Mouse (Mus musculus) CD4-positive, CD25-positive, alpha-beta regulatory T cell, adult 2 months (primary cell): ENCODE measurements around the gene Gm28729.
A peak's percentile ranks its signal among the peaks of the same experiment; 100 is the strongest.
"Not testable (repeated sequence)": the region's sequence is repeated elsewhere in the genome, so short reads cannot be mapped to it uniquely, and the experiment has no call there.

Experiments used
- DNase-seq: peaks from one replicate; pipeline ENCODE4 v3.0.0-alpha.2; 2012; ENCODE audit warnings: low read depth, low spot score

The Gm28729 gene

GRCm38 (mm10) chr9:96521574-96521973 is 3.5 kb downstream of the Gm28729 start:
- DNase-seq = peak; percentile 19

- DNase-seq = peak; percentile 25
These were observed 7.6 kb downstream of the Gm28729 start for GRCm38 (mm10) chr9:96517429-96517828.

GRCm38 (mm10) chr9:96516806-96517205 is 8.3 kb downstream of the Gm28729 start:
- no peak for DNase-seq

- peak; percentile 49 for DNase-seq
These were observed 9.3 kb downstream of the Gm28729 start for GRCm38 (mm10) chr9:96515737-96516136.

GRCm38 (mm10) chr9:96514278-96514677 is 10.8 kb downstream of the Gm28729 start:
- no peak for DNase-seq

GRCm38 (mm10) chr9:96506011-96506498 is 19.0 kb downstream of the Gm28729 start:
- no peak for DNase-seq

- no peak for DNase-seq
These were observed 19.9 kb downstream of the Gm28729 start for GRCm38 (mm10) chr9:96505156-96505555.

GRCm38 (mm10) chr9:96504116-96504895 is 20.8 kb downstream of the Gm28729 start:
- no peak for DNase-seq

- DNase-seq = no peak
These were observed 22.0 kb downstream of the Gm28729 start for GRCm38 (mm10) chr9:96502856-96503610.

GRCm38 (mm10) chr9:96501217-96501616 is 23.8 kb downstream of the Gm28729 start:
- DNase-seq = no peak

GRCm38 (mm10) chr9:96493212-96493611 is 31.9 kb downstream of the Gm28729 start:
- no peak for DNase-seq

- peak; percentile 83 for DNase-seq
These were observed 33.3 kb downstream of the Gm28729 start for GRCm38 (mm10) chr9:96491810-96492209.

- not testable (repeated sequence) for DNase-seq
These were observed 37.2 kb downstream of the Gm28729 start for GRCm38 (mm10) chr9:96487869-96488268.

GRCm38 (mm10) chr9:96483648-96484047 is 41.4 kb downstream of the Gm28729 start:
- DNase-seq = no peak

GRCm38 (mm10) chr9:96483028-96483427 is 42.0 kb downstream of the Gm28729 start:
- no peak for DNase-seq

- DNase-seq = peak; percentile 98
These were observed 46.8 kb downstream of the Gm28729 start, which contains the start of gene Rnf7 for GRCm38 (mm10) chr9:96478071-96478888. Gene Rnf7, minus strand, starts transcription at chr9:96478675.

GRCm38 (mm10) chr9:96472356-96472755 is 52.7 kb downstream of the Gm28729 start:
- DNase-seq = no peak

GRCm38 (mm10) chr9:96471681-96472080 is 53.4 kb downstream of the Gm28729 start:
- not testable (repeated sequence) for DNase-seq

- DNase-seq = no peak
These were observed 54.6 kb downstream of the Gm28729 start for GRCm38 (mm10) chr9:96470266-96470974.

GRCm38 (mm10) chr9:96469556-96470265 is 55.4 kb downstream of the Gm28729 start:
- no peak for DNase-seq
